Mouse (Mus musculus): ENCODE results near the gene Sppl3. TPM values are rescaled to one million over a fixed set of nuclear protein-coding genes. Genes with fewer than 3 reads are reported as not detected.

Gene Sppl3
- total and polyA plus RNA-seq, 2 experiments from 2014 or later = 37.1 to 153 TPM

- ATAC-seq (ENCODE audit: low FRiP score) (no peak), DNase-seq (ENCODE audit: low spot score) (no peak)
- WGBS = 20% methylated on average over 7 of the region's 7 CpGs
- TF ChIP-seq CTCF (IDR thresholded peaks at IDR 0.05) = no peak
- H3K9ac ChIP-seq (replicated peaks; ENCODE audit: low read length, poor library complexity, severe bottlenecking) = no peak overlapping the region
- no peaks in the 10 kb centered on the region for H3K4me1 ChIP-seq (ENCODE audit: insufficient read depth, low read length)
- no peaks in the 10 kb centered on the region for H3K27me3 ChIP-seq (ENCODE audit: insufficient read depth, low read length)
- no peak overlapping the region for H3K4me2 ChIP-seq (ENCODE audit: low read depth, low read length, poor library complexity, severe bottlenecking)
- H3K27ac ChIP-seq (ENCODE audit: low read depth, low read length) = no peak overlapping the region
- no peak overlapping the region for H3K4me3 ChIP-seq (ENCODE audit: low read depth, low read length)
- no peaks in the 10 kb centered on the region for H3K9me3 ChIP-seq (ENCODE audit: low read length)
- no peaks in the 10 kb centered on the region for H3K36me3 ChIP-seq (ENCODE audit: insufficient read depth, low read length)
These were observed 42.3 kb upstream of the Sppl3 start for GRCm38 (mm10) chr5:114968651-114969050.

DNA sequence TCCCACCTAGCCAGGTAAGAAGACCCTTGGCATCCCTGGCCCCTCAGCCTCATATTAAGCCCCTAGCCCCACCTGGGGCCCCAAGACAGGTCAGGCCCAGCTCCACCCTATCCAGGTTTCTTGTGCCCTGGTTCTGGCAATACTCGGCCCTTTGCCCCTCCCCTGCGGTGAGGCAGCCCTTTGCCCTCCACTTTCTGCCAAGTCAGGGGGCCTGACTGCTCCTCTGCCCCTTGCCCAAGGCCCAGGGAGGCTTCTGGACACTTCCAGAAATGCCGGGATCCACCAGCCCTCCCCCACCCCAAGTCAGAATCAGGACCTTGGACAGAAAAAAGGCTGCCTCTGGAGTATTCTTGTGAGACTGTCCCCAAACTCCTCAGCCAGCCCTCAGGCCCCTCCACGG, 41.9 kb upstream of the Sppl3 start:
- 20% methylated on average over 4 of the region's 4 CpGs for WGBS
- no peak for ATAC-seq (ENCODE audit: low FRiP score)
- no peaks in the 10 kb centered on the region for H3K9me3 ChIP-seq (ENCODE audit: low read length)
- H3K27me3 ChIP-seq (ENCODE audit: insufficient read depth, low read length) = no peaks in the 10 kb centered on the region
- TF ChIP-seq CTCF (IDR thresholded peaks at IDR 0.05) = no peak
- no peaks in the 10 kb centered on the region for H3K4me1 ChIP-seq (ENCODE audit: insufficient read depth, low read length)
- H3K4me2 ChIP-seq (ENCODE audit: low read depth, low read length, poor library complexity, severe bottlenecking) = no peak overlapping the region
- H3K36me3 ChIP-seq (ENCODE audit: insufficient read depth, low read length) = no peaks in the 10 kb centered on the region
- no peak overlapping the region for H3K4me3 ChIP-seq (ENCODE audit: low read depth, low read length)
- no peak overlapping the region for H3K9ac ChIP-seq (replicated peaks; ENCODE audit: low read length, poor library complexity, severe bottlenecking)
- H3K27ac ChIP-seq (ENCODE audit: low read depth, low read length) = no peak overlapping the region
- DNase-seq (ENCODE audit: low spot score) = no peak

- ATAC-seq (ENCODE audit: low FRiP score) (no peak), DNase-seq (ENCODE audit: low spot score) (no peak)
- Histone ChIP-seq H3K27ac (ENCODE audit: low read depth, low read length) (no peak overlapping the region), H3K9ac (replicated peaks; ENCODE audit: low read length, poor library complexity, severe bottlenecking) (no peak overlapping the region), H3K9me3 (ENCODE audit: low read length) (no peaks in the 10 kb centered on the region), H3K27me3 (ENCODE audit: insufficient read depth, low read length) (no peaks in the 10 kb centered on the region), H3K4me3 (ENCODE audit: low read depth, low read length) (no peak overlapping the region), H3K4me2 (ENCODE audit: low read depth, low read length, poor library complexity, severe bottlenecking) (no peak overlapping the region), H3K4me1 (ENCODE audit: insufficient read depth, low read length) (no peaks in the 10 kb centered on the region), H3K36me3 (ENCODE audit: insufficient read depth, low read length) (no peaks in the 10 kb centered on the region)
- no peak for TF ChIP-seq CTCF (IDR thresholded peaks at IDR 0.05)
- 62% methylated on average over 13 of the region's 13 CpGs for WGBS
These were observed 41.2 kb upstream of the Sppl3 start for GRCm38 (mm10) chr5:114969609-114970215.

DNA sequence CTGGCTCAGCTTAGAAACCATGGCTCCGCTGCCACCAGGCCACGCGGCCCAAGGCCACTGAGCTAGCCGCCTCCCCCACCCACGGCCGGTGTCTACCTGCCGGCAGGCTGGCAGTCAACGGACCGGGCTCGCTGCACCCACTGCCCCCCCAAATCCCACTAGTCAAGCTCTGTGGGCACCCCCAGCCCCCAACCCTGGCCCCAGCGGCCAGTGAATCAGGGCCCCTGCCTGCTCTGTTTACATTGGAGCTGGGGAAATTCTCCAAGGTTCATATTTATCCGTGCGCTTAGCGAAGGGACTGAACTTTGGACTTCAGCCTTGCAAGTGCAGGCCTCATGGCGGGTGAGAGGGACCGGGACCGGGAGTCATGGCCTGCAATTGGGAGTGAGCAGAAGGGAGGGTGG, 40.1 kb upstream of the Sppl3 start, which contains the start of gene Hnf1a:
TSS of gene Hnf1a (minus strand) at position 271 of the 404 bp plus-strand sequence.
- TF ChIP-seq CTCF (IDR thresholded peaks at IDR 0.05) = no peak
- no peaks in the 10 kb centered on the region for H3K27me3 ChIP-seq (ENCODE audit: insufficient read depth, low read length)
- H3K4me1 ChIP-seq (ENCODE audit: insufficient read depth, low read length) = no peaks in the 10 kb centered on the region
- ATAC-seq (ENCODE audit: low FRiP score) (no peak), DNase-seq (ENCODE audit: low spot score) (no peak)
- no peak within 1 kb of the TSS for H3K27ac ChIP-seq (ENCODE audit: low read depth, low read length)
- H3K9ac ChIP-seq (replicated peaks; ENCODE audit: low read length, poor library complexity, severe bottlenecking) = no peak within 1 kb of the TSS
- no peaks in the 10 kb centered on the region for H3K36me3 ChIP-seq (ENCODE audit: insufficient read depth, low read length)
- no peak within 1 kb of the TSS for H3K4me3 ChIP-seq (ENCODE audit: low read depth, low read length)
- H3K4me2 ChIP-seq (ENCODE audit: low read depth, low read length, poor library complexity, severe bottlenecking) = no peak within 1 kb of the TSS
- no peaks in the 10 kb centered on the region for H3K9me3 ChIP-seq (ENCODE audit: low read length)
- WGBS = 81% methylated on average over 17 of the region's 17 CpGs

DNA sequence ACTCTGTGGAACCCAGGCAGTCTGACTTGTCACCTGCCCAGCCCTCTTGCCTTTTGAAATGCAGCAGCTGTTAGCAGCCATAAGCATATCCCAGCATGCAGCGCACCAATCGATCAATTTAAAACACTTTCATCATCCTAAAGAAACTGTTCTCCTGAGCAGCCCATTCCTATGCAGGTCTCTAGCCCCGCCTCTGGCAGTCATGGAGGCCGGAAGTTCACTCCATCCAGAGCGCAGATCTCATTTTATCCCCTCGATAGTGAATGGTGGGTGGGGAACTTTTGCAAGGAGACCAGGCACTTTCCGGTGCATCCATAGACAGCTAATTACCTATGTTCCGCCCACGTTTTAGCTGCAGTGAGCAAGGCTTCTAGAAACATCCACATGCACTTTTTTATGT, 38.7 kb upstream of the Sppl3 start:
- no peaks in the 10 kb centered on the region for H3K36me3 ChIP-seq (ENCODE audit: insufficient read depth, low read length)
- no peak overlapping the region for H3K27ac ChIP-seq (ENCODE audit: low read depth, low read length)
- H3K4me3 ChIP-seq (ENCODE audit: low read depth, low read length) = no peak overlapping the region
- H3K9me3 ChIP-seq (ENCODE audit: low read length) = no peaks in the 10 kb centered on the region
- TF ChIP-seq CTCF (IDR thresholded peaks at IDR 0.05) = no peak
- no peak overlapping the region for H3K4me2 ChIP-seq (ENCODE audit: low read depth, low read length, poor library complexity, severe bottlenecking)
- WGBS = 85% methylated on average over 9 of the region's 9 CpGs
- no peak for ATAC-seq (ENCODE audit: low FRiP score)
- DNase-seq (ENCODE audit: low spot score) = no peak
- H3K9ac ChIP-seq (replicated peaks; ENCODE audit: low read length, poor library complexity, severe bottlenecking) = no peak overlapping the region
- no peaks in the 10 kb centered on the region for H3K27me3 ChIP-seq (ENCODE audit: insufficient read depth, low read length)
- no peaks in the 10 kb centered on the region for H3K4me1 ChIP-seq (ENCODE audit: insufficient read depth, low read length)

GRCm38 (mm10) chr5:114973131-114973530, 37.8 kb upstream of the Sppl3 start:
- no peak for ATAC-seq (ENCODE audit: low FRiP score)
- no peak for TF ChIP-seq CTCF (IDR thresholded peaks at IDR 0.05)
- no peaks in the 10 kb centered on the region for H3K27me3 ChIP-seq (ENCODE audit: insufficient read depth, low read length)
- no peaks in the 10 kb centered on the region for H3K36me3 ChIP-seq (ENCODE audit: insufficient read depth, low read length)
- no peak overlapping the region for H3K9ac ChIP-seq (replicated peaks; ENCODE audit: low read length, poor library complexity, severe bottlenecking)
- H3K4me2 ChIP-seq (ENCODE audit: low read depth, low read length, poor library complexity, severe bottlenecking) = no peak overlapping the region
- 83% methylated on average over 8 of the region's 8 CpGs for WGBS
- H3K4me1 ChIP-seq (ENCODE audit: insufficient read depth, low read length) = no peaks in the 10 kb centered on the region
- no peak overlapping the region for H3K27ac ChIP-seq (ENCODE audit: low read depth, low read length)
- no peak for DNase-seq (ENCODE audit: low spot score)
- no peak overlapping the region for H3K4me3 ChIP-seq (ENCODE audit: low read depth, low read length)
- H3K9me3 ChIP-seq (ENCODE audit: low read length) = no peaks in the 10 kb centered on the region
